Mouse (Mus musculus) kidney, adult 2 months (tissue): ENCODE measurements around the gene Lrrc4. TPM values are rescaled to one million over a fixed set of nuclear protein-coding genes. Genes with fewer than 3 reads are reported as not detected.

Experiments
- DNase-seq: peaks from one replicate; pipeline ENCODE4 v3.0.0; 2021
- H3K27ac ChIP-seq: fragments of 200-500 bp; 2 replicates; pipeline ENCODE4 v1.5.1; 2012; ENCODE audit warnings: low read depth, low read length, control low read depth, inconsistent platforms; ENCODE audit not compliant: insufficient read depth
- H3K27me3 ChIP-seq: fragments of 200-500 bp; replicated peaks from 2 replicates; pipeline ENCODE4 v1.6.1; 2012; ENCODE audit warnings: mild to moderate bottlenecking, moderate library complexity, low read length, inconsistent platforms; ENCODE audit not compliant: control insufficient read depth, insufficient read depth
- H3K36me3 ChIP-seq: fragments of 200-500 bp; 2 replicates; pipeline ENCODE4 v1.6.1; 2012; ENCODE audit warnings: mild to moderate bottlenecking, moderate library complexity, low read length, inconsistent platforms; ENCODE audit not compliant: control insufficient read depth, insufficient read depth
- H3K4me1 ChIP-seq: fragments of 200-500 bp; 2 replicates; pipeline ENCODE4 v1.6.1; 2011; ENCODE audit warnings: low read length; ENCODE audit not compliant: control insufficient read depth, insufficient read depth
- H3K4me3 ChIP-seq: fragments of 200-500 bp; 2 replicates; pipeline ENCODE4 v1.5.1; 2011; ENCODE audit warnings: mild to moderate bottlenecking, low read depth, low read length, control low read depth; ENCODE audit not compliant: insufficient read depth
- CTCF ChIP-seq: fragments of 200-500 bp; conservative IDR thresholded peaks from 2 replicates; pipeline ENCODE4 v1.5.1; 2011; ENCODE audit warnings: low read depth, mild to moderate bottlenecking, control low read depth, low read length, moderate library complexity, mixed read lengths; ENCODE audit not compliant: insufficient read depth, insufficient read length
- POLR2A ChIP-seq: fragments of 200-500 bp; IDR thresholded peaks from one replicate; pipeline ENCODE4 v1.6.1; 2011; ENCODE audit warnings: low read depth, low read length, control low read depth
- WGBS: fragments of 180-500 bp; shearing (Covaris S2); methylation state at CpG from one replicate; pipeline ENCODE4 v1.1.7; 2018; 5-methylcytosine and 5-hydroxymethylcytosine counted together
- polyA plus RNA-seq: library from polyadenylated mRNA; depleted of rRNA; stranded (reverse); fragments of >200 nt; gene quantifications from 2 replicates; pipeline ENCODE4 v1.2.3, GENCODE M21; 2012

The Lrrc4 gene
- polyA plus RNA-seq, 1 experiment, result 0.56 TPM

DNA sequence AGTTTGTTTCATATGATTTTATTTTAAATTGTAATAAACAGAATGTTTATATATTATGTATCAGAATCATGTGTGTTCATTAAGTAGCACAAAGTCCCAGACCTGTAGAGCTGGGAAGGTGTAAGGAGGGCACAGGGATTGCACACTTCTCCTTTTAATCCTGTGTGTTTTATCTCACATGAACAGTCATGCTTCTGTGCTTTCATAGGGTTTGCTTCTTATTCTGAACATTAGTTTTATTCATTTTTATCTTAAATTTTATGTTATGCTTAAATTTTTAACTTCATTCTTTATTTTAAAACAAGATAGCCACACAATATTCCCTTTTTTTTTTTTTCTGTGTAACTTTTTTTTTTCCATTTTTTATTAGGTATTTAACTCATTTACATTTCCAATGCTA lies 186.3 kb downstream of the Lrrc4 start:
- no peak overlapping the region for H3K27ac ChIP-seq
- H3K4me3 ChIP-seq, result no peak overlapping the region
- no peaks in the 10 kb centered on the region for H3K36me3 ChIP-seq
- TF ChIP-seq POLR2A, result no peak
- no peak for TF ChIP-seq CTCF
- DNase-seq, result no peak
- H3K27me3 ChIP-seq, result no peaks in the 10 kb centered on the region
- H3K4me1 ChIP-seq, result no peaks in the 10 kb centered on the region

DNA sequence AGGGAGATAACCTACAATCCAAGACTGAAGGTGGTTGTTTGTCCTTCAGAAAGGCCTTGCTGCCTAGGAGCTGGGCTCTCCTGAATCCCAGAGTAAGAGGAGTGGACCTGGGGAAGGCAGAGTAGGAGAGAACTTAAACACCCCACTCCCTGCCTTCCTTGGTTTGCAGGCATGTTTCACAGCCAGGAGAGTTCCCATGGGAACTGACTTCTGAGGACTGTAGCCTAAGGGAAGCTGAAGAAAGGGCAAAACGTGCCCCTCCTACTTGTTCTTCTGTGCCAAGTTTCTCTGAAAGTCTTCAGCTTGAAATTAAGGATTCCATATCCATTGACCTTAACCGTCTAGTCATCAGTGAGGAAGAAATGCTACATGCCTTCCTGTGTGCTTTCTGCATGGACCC lies 188.6 kb downstream of the Lrrc4 start:
- WGBS, result 38% methylated on average over 2 of the region's 2 CpGs
- Histone ChIP-seq H3K4me3 (no peak overlapping the region), H3K27me3 (no peaks in the 10 kb centered on the region), H3K36me3 (no peaks in the 10 kb centered on the region), H3K27ac (no peak overlapping the region), H3K4me1 (no peaks in the 10 kb centered on the region)
- DNase-seq, result no peak
- TF ChIP-seq POLR2A (no peak), CTCF (no peak)

DNA sequence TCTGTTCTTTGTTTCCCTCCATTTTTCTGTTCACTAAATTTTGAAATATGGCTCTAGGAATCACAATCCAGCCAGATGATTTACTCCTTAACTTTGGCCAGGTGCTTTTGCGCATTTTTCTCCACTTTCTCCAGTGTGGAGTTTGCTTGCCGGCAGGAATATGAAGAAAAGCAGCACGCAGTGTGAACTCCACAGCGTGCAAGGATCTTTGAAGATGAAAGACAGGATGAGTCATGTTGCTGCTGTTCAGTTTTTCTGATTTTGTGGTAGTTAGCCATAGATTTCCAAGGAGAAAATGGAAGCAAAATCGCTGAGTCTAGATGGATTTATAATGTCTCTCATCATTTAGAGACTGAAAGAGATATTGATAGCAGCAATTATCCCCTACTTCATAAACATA lies 191.5 kb downstream of the Lrrc4 start:
- Histone ChIP-seq H3K4me1 (no peaks in the 10 kb centered on the region), H3K27ac (no peak overlapping the region), H3K36me3 (no peaks in the 10 kb centered on the region), H3K4me3 (no peak overlapping the region), H3K27me3 (no peaks in the 10 kb centered on the region)
- DNase-seq, result no peak
- TF ChIP-seq POLR2A (no peak), CTCF (no peak)
- WGBS, result 94% methylated on average over 5 of the region's 5 CpGs

DNA sequence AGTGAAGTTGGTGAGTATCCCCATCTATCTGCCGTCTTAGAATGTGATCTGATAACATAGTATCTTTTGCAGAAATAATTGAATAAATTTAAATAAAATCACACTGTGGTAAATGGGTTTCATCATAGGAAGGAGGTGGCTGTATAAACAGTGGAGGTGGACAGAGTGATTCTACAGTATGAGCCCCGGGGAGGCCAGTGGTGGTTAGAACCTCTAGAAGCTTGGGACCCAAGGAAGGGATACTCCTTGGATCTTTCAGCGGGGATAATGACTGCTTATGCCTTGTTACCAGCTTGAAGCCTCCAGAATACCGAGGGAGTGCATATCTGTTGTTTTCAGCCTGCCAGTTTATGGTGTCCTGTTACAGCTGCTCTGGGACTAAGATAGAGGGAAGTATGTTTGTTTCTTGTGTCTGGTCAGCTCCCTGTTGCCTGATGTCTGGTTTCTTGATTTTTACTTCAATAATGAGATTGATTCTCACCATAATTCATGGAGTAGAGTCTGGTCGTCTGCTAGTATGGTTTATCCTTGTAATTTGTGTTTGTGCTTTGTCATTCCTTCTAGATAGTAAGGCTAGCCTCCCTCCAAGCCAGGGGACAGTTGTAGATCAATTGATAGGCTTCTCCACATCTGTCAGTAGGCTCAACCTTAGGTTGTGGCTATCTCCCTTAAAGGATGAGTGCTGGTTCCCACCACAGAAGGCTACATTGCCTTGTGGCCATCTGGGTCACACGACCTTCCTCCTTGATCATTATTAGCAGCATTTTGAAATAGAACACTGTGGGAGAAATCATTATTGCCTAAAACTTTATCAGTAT lies 195.8 kb downstream of the Lrrc4 start:
- no peak for DNase-seq
- TF ChIP-seq POLR2A, result no peak
- TF ChIP-seq CTCF, result no peak
- 84% methylated on average over 6 of the region's 6 CpGs for WGBS

DNA sequence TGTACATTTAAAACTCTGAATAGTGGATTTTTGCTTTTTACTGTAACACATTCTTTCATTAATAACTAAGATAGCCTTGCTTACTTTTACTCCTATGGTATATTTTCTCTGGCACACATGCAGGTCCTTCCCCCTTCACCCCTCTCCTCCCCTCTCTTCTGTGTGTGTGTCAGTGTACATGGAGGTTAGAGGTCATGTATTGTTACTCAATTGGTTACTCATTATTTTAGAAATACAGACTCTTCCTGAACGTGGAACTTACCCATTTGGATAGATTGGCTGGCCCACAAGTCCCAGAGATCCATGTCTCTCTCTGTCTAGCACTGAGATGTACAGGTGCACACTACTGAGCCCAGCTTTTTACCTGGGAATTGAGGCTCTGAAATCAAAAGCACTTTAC lies 196.5 kb downstream of the Lrrc4 start:
- Histone ChIP-seq H3K27ac (no peak overlapping the region), H3K4me1 (no peaks in the 10 kb centered on the region), H3K27me3 (no peaks in the 10 kb centered on the region), H3K4me3 (no peak overlapping the region), H3K36me3 (no peaks in the 10 kb centered on the region)
- TF ChIP-seq CTCF, result no peak
- no peak for TF ChIP-seq POLR2A
- 54% methylated on average over 1 of the region's 1 CpGs for WGBS
- no peak for DNase-seq

More for the DNA sequence above, 195.8 kb downstream of the Lrrc4 start:
- Histone ChIP-seq H3K4me1 (no peaks in the 10 kb centered on the region), H3K27ac (no peak overlapping the region), H3K27me3 (no peaks in the 10 kb centered on the region), H3K4me3 (no peak overlapping the region), H3K36me3 (no peaks in the 10 kb centered on the region)

DNA sequence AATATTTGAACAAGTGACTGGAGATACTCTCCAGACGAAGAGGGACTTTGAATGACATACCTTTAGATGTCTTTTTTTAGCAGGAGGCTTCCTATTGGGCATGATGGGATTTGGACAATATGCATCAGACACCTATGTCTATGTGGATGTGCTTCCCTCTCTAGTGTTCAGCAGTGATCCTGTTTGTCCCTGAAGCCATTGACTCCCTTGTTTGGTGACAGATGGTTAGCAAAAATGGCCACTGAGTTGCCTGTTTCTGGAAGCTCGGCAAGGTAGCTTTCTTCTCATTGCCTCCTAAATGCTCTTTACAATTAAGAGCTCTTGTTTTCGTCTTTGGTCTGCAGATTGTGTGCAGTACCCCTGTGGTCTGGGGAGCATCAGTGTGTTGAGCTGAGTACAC lies 197.9 kb downstream of the Lrrc4 start:
- H3K4me3 ChIP-seq, result no peak overlapping the region
- H3K36me3 ChIP-seq, result no peaks in the 10 kb centered on the region
- no peak for TF ChIP-seq POLR2A
- no peak for TF ChIP-seq CTCF
- no peak for DNase-seq
- H3K27me3 ChIP-seq, result no peaks in the 10 kb centered on the region
- H3K4me1 ChIP-seq, result no peaks in the 10 kb centered on the region
- H3K27ac ChIP-seq, result no peak overlapping the region
- WGBS, result 80% methylated on average over 3 of the region's 3 CpGs

DNA sequence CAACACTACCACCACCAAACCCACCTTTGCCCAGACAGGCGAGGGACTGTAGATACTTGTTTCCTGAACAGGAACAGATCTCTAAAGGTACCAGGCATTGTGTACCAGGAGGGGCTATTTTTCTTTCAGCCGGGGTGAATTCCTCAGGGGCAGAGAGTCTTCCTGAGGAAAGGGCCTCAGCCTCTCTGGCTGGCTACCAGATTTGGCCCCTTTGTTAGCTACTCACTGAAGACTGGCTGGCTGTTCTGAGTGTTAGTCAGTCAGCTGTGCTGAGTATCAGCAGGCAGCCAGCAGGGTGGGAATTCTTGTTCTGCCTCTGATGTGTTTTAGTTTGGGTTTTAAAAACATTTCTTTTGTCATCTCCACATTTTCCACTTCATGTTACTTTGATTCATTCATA lies 198.4 kb downstream of the Lrrc4 start:
- 58% methylated on average over 2 of the region's 2 CpGs for WGBS
- no peaks in the 10 kb centered on the region for H3K27me3 ChIP-seq
- H3K4me3 ChIP-seq, result no peak overlapping the region
- no peaks in the 10 kb centered on the region for H3K4me1 ChIP-seq
- H3K36me3 ChIP-seq, result no peaks in the 10 kb centered on the region
- no peak for DNase-seq
- no peak overlapping the region for H3K27ac ChIP-seq
- no peak for TF ChIP-seq POLR2A
- TF ChIP-seq CTCF, result no peak
